Mouse (Mus musculus): ENCODE measurements at regions not wholly inside any gene's neighbourhood (a gene's known extent, or its start where the extent isn't known, plus 50 kb on each side); places are given as distances from the start of the nearest gene placed in this dataset.
"Not testable (repeated sequence)": the region's sequence is repeated elsewhere in the genome, so short reads cannot be mapped to it uniquely, and the experiment has no call there.

DNA sequence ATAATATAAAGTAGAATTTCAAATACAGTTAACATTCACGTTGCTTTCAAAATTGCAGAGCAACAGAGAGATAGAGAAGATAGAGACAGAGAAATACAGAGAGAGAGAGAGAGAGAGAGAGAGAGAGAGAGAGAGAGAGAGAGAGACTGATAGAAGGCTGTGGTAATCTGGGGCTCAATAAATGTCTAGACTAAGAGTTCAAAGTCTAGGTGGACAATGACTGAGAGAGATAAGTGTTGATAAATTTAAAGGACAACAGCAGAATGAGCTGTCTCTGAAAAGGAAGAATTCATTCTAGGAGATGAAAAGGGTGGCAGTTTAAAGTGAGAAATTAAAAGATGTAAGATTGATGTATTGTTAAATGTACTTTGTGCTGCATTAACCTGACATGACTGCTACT, 335.7 kb downstream of the Car8 start:
- WGBS: 70% methylated on average over 1 of the region's 1 CpGs
- Histone ChIP-seq H3K4me3 (no peak overlapping the region), H3K9me3 (no peaks in the 10 kb centered on the region), H3K4me2 (replicated peaks) (no peak overlapping the region), H3K36me3 (no peaks in the 10 kb centered on the region), H3K27me3 (replicated peaks) (no peaks in the 10 kb centered on the region), H3K4me1 (no peaks in the 10 kb centered on the region), H3K9ac (no peak overlapping the region), H3K27ac (no peak overlapping the region)
- no peak for ATAC-seq (ENCODE audit: low FRiP score, low read depth)

DNA sequence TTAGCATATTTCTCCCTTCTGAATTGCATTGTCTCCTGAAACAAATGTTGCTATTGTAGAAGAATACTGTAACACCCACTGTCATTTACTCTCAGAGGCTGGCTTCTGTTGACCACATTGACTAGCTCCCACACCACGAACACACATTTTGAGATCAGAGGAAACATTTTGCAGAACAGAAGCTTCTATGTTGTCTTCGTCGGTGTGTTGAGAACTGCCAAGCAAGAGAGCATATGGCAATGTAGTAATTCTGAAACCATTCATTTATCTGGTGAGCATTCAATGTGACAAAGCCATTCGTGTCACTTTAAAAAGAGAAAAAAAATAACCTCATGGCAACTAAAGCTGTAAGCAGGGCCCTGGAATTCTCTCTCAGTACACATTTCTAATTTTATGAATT, 343.9 kb downstream of the Car8 start:
- no peak for ATAC-seq (ENCODE audit: low FRiP score, low read depth)
- Histone ChIP-seq H3K27me3 (replicated peaks) (no peaks in the 10 kb centered on the region), H3K4me2 (replicated peaks) (no peak overlapping the region), H3K27ac (no peak overlapping the region), H3K36me3 (no peaks in the 10 kb centered on the region), H3K9ac (no peak overlapping the region), H3K4me1 (no peaks in the 10 kb centered on the region), H3K4me3 (no peak overlapping the region), H3K9me3 (no peaks in the 10 kb centered on the region)
- 76% methylated on average over 4 of the region's 4 CpGs for WGBS

DNA sequence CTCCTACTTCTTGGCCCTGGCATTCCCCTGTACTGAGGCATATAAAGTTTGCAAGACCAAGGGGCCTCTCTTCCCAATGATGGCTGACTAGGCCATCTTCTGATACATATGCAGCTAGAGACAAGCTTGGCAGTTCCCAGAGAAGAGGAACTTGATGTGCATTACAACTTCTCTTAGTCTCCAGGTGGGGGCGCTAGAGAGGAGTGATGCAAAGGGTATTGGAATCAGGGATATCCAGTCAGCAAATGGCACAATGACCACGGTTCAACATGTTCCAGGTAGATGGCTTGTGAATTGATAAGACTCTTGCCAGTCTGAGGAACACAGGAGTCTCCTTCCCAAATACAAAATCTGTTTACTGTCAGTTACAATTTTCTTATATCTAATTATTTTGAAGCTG, 347.7 kb downstream of the Car8 start:
- Histone ChIP-seq H3K9me3 (no peaks in the 10 kb centered on the region), H3K9ac (no peak overlapping the region), H3K36me3 (no peaks in the 10 kb centered on the region), H3K4me3 (no peak overlapping the region), H3K27ac (no peak overlapping the region), H3K4me1 (no peaks in the 10 kb centered on the region), H3K4me2 (replicated peaks) (no peak overlapping the region), H3K27me3 (replicated peaks) (no peaks in the 10 kb centered on the region)
- no peak for ATAC-seq (ENCODE audit: low FRiP score, low read depth)
- 70% methylated on average over 2 of the region's 2 CpGs for WGBS

DNA sequence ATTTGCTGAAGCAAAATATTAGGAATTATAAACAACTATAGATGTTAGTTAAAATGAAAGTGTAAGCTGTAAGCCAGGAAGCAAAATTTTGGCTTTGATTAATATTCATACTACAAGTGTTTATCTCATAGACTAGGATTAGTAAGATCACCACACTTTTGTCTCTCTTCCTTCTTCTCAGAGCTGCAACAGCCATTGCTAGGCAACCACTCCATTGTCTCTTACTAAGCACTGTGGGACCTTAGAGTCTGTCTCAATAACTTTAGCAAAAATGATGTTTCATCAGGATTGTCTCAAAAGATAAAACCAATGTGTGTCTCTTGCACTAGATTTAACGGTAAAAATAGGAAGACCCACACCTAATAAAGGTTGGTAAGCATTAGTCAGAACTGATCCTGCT, 384.3 kb downstream of the Car8 start:
- 84% methylated on average over 1 of the region's 1 CpGs for WGBS
- no peaks in the 10 kb centered on the region for H3K27me3 ChIP-seq (replicated peaks)
- H3K9ac ChIP-seq: no peak overlapping the region
- H3K36me3 ChIP-seq: no peaks in the 10 kb centered on the region
- no peaks in the 10 kb centered on the region for H3K9me3 ChIP-seq
- H3K4me1 ChIP-seq: no peaks in the 10 kb centered on the region
- H3K27ac ChIP-seq: no peak overlapping the region
- ATAC-seq (ENCODE audit: low FRiP score, low read depth): no peak
- H3K4me3 ChIP-seq: no peak overlapping the region
- H3K4me2 ChIP-seq (replicated peaks): no peak overlapping the region

DNA sequence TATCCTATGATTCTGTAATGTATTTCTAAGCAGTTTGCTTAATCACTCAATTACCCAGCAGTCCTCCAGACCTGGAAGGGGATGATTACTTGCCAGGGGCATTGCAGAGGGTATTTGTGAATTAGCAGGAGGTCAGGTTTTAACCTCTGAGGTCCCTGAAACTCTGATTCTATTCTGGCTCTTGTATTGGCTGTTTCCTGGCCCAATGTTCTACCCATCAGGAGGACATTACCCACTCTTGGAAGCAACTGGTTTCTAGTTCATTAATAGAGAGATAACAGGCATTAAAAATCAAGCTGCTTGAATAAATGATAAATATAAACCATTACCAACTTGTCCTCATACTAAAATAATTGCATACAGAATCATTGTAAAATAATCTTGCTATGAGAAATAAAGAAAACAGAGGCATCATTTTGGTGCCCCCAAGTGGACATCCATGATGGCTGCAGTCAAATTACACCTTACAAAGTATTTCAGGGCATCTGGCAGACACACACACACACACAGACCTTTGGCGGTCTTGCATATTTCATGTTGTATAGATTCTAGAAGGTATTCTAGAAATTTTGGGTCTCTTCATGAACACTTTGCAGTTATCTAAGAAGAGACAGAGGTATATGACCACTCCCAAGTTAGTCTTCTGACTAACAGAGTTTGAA, 385.6 kb downstream of the Car8 start:
- Histone ChIP-seq H3K27me3 (replicated peaks) (no peaks in the 10 kb centered on the region), H3K4me1 (no peaks in the 10 kb centered on the region), H3K4me2 (replicated peaks) (no peak overlapping the region), H3K9ac (no peak overlapping the region), H3K27ac (no peak overlapping the region), H3K36me3 (no peaks in the 10 kb centered on the region), H3K4me3 (no peak overlapping the region), H3K9me3 (no peaks in the 10 kb centered on the region)
- WGBS: 84% methylated on average over 1 of the region's 1 CpGs
- ATAC-seq (ENCODE audit: low FRiP score, low read depth): peak; percentile 58; the same call in 1 of the 2 replicates

DNA sequence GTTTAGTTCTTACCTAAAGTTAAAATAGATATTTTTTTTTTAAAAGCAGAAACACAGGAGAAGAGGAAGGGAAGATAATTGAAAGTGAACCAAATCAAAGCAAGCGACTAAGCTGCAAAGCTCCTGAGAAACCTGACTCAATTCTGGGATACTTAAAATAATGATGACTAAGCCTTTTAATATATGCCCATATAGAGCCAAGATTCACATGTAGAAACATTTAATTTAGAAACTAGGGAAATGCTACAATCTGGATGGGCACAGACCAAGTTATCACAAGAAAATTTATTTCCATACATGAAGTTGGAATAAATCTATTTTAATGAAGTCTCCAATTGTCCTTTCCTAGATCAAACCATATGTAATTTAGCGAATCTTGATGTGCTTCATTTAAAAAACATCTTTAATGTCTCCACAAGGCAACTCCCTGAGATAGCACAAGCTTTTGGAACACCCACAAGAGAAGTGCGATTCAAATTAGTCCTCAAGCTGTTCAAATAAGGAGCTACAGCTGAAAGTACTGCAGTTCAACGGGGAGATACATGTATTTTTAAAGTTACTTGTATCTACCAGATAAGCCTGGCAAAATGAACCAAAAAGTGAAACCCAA, 386.7 kb downstream of the Car8 start:
- H3K4me2 ChIP-seq (replicated peaks): no peak overlapping the region
- no peaks in the 10 kb centered on the region for H3K4me1 ChIP-seq
- H3K36me3 ChIP-seq: no peaks in the 10 kb centered on the region
- no peak overlapping the region for H3K27ac ChIP-seq
- H3K9ac ChIP-seq: no peak overlapping the region
- WGBS: 88% methylated on average over 4 of the region's 4 CpGs
- no peaks in the 10 kb centered on the region for H3K9me3 ChIP-seq
- H3K27me3 ChIP-seq (replicated peaks): no peaks in the 10 kb centered on the region
- no peak for ATAC-seq (ENCODE audit: low FRiP score, low read depth)
- no peak overlapping the region for H3K4me3 ChIP-seq

DNA sequence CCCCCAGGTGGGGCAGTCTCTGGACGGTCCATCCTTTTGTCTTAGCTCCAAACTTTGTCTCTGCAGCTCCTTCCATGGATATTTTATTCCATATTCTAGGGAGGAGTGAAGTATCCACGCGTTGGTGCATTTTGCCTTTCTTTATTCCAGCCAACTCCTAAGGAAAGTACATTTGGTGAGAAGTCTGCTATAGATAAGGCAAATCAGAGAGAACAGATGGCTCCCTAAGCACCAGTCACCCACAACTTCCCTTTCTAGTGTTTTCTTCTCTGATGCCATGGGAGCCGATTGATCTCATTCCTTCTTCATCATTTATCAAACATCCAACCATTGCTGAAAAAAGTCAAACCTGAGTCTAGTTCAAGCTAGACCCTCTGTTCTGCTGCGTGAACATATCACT, 391.4 kb downstream of the Car8 start:
- Histone ChIP-seq H3K9me3 (no peaks in the 10 kb centered on the region), H3K36me3 (no peaks in the 10 kb centered on the region), H3K9ac (no peak overlapping the region), H3K27ac (no peak overlapping the region), H3K4me1 (no peaks in the 10 kb centered on the region), H3K4me2 (replicated peaks) (no peak overlapping the region), H3K4me3 (no peak overlapping the region), H3K27me3 (replicated peaks) (no peaks in the 10 kb centered on the region)
- WGBS: 93% methylated on average over 5 of the region's 5 CpGs
- ATAC-seq (ENCODE audit: low FRiP score, low read depth): no peak

DNA sequence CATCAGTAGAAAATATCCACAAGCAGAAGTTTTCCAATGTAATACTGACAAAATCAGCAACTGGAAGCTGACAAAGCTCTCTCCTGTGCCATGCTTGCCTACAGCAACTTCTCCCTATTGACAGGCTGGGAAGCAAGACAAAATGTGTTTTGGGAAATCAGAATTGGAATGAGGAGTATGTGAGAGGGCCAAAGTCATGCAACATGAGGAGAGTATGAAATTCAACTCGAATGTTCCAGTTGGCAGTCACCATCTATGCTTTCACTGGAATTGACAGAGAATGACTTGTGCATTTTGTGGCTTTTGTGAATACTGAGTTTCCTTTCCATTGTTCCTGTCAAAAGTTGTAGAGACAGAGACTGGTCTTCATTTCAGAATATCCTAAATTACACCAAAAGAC, 409.7 kb downstream of the Car8 start:
- Histone ChIP-seq H3K4me3 (no peak overlapping the region), H3K9ac (no peak overlapping the region), H3K27ac (no peak overlapping the region), H3K36me3 (no peaks in the 10 kb centered on the region), H3K27me3 (replicated peaks) (no peaks in the 10 kb centered on the region), H3K4me1 (no peaks in the 10 kb centered on the region), H3K9me3 (no peaks in the 10 kb centered on the region), H3K4me2 (replicated peaks) (no peak overlapping the region)
- WGBS: 83% methylated on average over 1 of the region's 1 CpGs
- ATAC-seq (ENCODE audit: low FRiP score, low read depth): no peak

DNA sequence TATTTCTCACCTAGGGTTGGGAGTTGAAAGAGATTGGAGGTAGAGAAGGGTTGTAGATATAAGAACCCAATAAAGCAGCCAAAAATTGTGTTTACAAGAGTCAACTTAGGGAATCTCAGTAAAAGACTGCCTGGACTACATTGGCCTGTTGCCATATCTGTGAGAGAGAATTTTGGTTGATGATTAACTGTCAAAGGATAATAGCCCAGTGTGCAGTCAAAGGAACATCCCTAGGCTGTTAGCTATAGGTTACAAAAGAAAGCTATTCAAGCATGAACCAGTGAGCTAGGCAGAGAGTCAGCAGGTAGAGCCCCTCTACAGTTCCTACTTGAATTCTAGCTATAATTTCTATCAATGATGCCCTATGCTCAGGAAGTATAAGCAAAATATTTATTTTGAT, 419.0 kb downstream of the Car8 start:
- no peak for ATAC-seq (ENCODE audit: low FRiP score, low read depth)
- Histone ChIP-seq H3K36me3 (no peaks in the 10 kb centered on the region), H3K9me3 (no peaks in the 10 kb centered on the region), H3K9ac (no peak overlapping the region), H3K4me1 (no peaks in the 10 kb centered on the region), H3K27me3 (replicated peaks) (no peaks in the 10 kb centered on the region), H3K4me3 (no peak overlapping the region), H3K4me2 (replicated peaks) (no peak overlapping the region), H3K27ac (no peak overlapping the region)

DNA sequence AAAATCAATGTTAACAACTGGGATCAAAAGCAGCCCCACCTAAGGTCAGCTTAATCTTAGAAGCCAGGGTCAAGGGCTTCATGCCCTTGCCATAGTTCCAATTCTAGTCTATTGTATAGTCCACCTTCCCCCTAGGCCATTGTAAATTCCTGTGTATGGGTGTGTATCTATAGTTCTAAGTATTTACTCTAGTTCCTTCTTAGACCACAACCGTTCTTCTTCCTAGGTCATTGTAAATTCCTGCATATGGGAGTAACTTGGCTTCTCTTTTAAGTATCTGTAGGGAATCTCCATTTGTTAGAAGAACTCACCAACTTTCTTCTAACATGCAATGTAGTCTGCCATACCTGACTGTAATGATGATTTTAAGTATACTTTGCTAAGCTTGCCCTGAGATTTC, 461.1 kb downstream of the Car8 start:
- not testable (repeated sequence) for H3K36me3 ChIP-seq; H3K4me3 ChIP-seq; H3K27me3 ChIP-seq (replicated peaks); H3K27ac ChIP-seq; H3K4me2 ChIP-seq (replicated peaks); H3K9me3 ChIP-seq; ATAC-seq (ENCODE audit: low FRiP score, low read depth); H3K9ac ChIP-seq; H3K4me1 ChIP-seq
- WGBS: 83% methylated on average over 1 of the region's 1 CpGs

DNA sequence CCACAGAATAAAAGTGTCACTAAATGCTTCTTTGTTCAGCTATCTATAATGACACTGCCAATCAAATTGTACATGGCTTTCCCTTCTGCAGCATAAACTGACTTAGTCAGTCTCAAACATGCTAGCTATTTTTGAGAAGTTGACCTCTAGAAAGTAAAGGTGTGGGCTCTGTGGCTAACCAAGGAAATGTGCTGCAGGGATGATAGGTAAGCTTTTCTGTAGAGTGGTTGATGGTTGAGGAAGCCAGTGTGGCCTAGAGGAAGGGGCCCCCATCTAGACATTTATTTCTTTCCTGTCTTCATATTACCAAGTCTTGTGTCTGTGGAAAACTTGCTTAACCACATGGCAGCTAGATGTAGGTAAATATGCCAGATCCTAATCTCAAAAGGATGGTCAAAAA, 483.4 kb downstream of the Car8 start:
- Histone ChIP-seq H3K27ac (no peak overlapping the region), H3K9me3 (no peaks in the 10 kb centered on the region), H3K36me3 (no peaks in the 10 kb centered on the region), H3K4me1 (no peaks in the 10 kb centered on the region), H3K9ac (no peak overlapping the region), H3K27me3 (replicated peaks) (no peaks in the 10 kb centered on the region), H3K4me2 (replicated peaks) (no peak overlapping the region), H3K4me3 (no peak overlapping the region)
- no peak for ATAC-seq (ENCODE audit: low FRiP score, low read depth)

DNA sequence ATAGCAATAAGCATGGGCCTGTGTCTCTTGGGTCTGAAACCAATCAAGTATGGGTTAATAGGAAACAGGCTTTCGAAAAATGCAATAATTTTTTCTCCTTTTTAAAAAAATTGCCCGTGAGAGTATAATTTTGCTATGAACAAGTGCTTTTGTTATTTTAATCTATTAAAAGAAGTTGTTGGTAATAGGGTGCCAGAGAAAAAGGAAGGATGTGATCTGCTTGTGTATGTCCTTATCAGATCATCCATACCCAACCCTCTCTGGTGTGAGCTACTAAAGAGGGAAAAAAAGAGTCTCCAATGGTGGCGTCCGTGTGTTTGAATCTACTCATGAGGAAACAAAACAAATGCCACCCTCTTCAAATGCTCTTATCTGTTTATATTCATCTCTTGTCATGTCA, 484.9 kb downstream of the Car8 start:
- WGBS: 90% methylated on average over 4 of the region's 4 CpGs
- no peak for ATAC-seq (ENCODE audit: low FRiP score, low read depth)
- Histone ChIP-seq H3K4me2 (replicated peaks) (no peak overlapping the region), H3K4me1 (no peaks in the 10 kb centered on the region), H3K27ac (no peak overlapping the region), H3K9me3 (no peaks in the 10 kb centered on the region), H3K36me3 (no peaks in the 10 kb centered on the region), H3K4me3 (no peak overlapping the region), H3K27me3 (replicated peaks) (no peaks in the 10 kb centered on the region), H3K9ac (no peak overlapping the region)

DNA sequence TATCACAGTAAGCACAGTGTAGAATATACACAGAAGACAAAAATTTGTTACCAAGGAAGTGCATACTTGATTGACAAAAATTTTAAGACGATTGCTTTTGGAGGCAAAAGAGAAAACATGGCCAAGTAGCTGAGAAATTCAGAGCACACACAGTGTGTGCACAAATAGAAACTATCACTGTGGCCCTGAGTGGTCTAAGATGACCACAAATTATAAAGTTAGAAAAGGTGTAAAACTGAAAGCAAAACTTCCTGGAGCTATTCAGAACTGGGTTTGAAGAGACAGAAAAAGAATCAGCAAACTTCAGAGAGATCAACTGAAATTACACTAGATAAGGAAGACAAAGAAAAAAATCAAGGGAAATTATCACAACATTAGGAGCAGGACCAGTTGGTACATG, 487.6 kb downstream of the Car8 start:
- Histone ChIP-seq H3K27ac (no peak overlapping the region), H3K9ac (no peak overlapping the region), H3K9me3 (no peaks in the 10 kb centered on the region), H3K4me2 (replicated peaks) (no peak overlapping the region), H3K4me3 (no peak overlapping the region), H3K27me3 (replicated peaks) (no peaks in the 10 kb centered on the region), H3K4me1 (no peaks in the 10 kb centered on the region), H3K36me3 (no peaks in the 10 kb centered on the region)
- WGBS: 83% methylated on average over 1 of the region's 1 CpGs
- ATAC-seq (ENCODE audit: low FRiP score, low read depth): no peak

Measured in neural tube, embryonic 12.5 days (tissue).